Mouse (Mus musculus) heart, adult 2 months (tissue): ENCODE results near the gene Nsg1.

Experiments
- CTCF ChIP-seq: fragments of 200-600 bp; IDR thresholded peaks from 2 replicates; pipeline ENCODE4 v1.8.1; 2022; ENCODE audit warnings: antibody characterized with exemption, mild to moderate bottlenecking, moderate library complexity
- EP300 ChIP-seq: fragments of 200-500 bp; IDR thresholded peaks from 2 replicates; pipeline ENCODE4 v1.6.1; 2011; ENCODE audit warnings: low read depth, low read length, control low read depth; ENCODE audit not compliant: insufficient read depth
- POLR2A ChIP-seq: fragments of 200-500 bp; IDR thresholded peaks from 2 replicates; pipeline ENCODE4 v1.6.1; 2011; ENCODE audit warnings: mild to moderate bottlenecking, low read depth, low read length, control low read depth; ENCODE audit not compliant: insufficient read depth

DNA sequence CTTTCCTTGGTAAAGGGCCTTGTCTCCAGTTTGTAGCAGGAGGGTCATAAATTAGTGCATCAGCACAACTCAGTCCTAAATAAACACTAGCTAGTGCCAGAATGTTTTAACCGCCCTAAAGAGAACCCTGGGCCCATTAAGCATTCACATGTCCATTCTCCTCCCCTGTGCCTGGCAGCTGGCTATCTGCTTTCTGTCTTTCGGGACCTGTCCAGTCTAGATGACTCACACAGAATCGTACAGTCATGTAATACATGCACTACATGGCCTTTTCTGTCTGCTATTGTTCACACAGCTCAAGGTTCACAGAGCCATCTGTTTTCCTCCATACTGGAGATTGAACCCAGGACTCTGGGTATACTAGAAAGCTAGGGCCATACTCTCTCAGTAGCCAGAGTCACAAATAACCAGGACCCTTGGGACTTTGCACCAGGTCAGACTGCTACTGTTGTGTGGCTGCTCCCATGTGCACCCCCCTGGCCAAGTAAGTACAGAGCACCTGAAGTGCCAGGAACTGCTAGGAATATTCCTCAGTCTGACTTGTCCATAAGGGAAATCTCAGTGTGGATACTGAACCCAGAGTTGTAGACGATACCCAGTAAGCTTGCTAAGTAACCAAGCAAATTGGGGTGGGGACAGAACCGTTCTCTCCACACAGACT lies 37.2 kb upstream of the Nsg1 start:
- TF ChIP-seq POLR2A: no peak
- TF ChIP-seq EP300: no peak
- no peak for TF ChIP-seq CTCF
